Mouse (Mus musculus) ES-Bruce4 (cell line): ENCODE results near the gene Sv2c. TPM values are rescaled to one million over a fixed set of nuclear protein-coding genes. Genes with fewer than 3 reads are reported as not detected.
"Not testable (repeated sequence)": the region's sequence is repeated elsewhere in the genome, so short reads cannot be mapped to it uniquely, and the experiment has no call there.

Experiments used
- H3K27ac ChIP-seq: 2 replicates; pipeline ENCODE4 v1.5.1; 2012; ENCODE audit warnings: low read length, inconsistent platforms; ENCODE audit not compliant: insufficient read depth
- H3K27me3 ChIP-seq: 2 replicates; pipeline ENCODE4 v1.6.1; 2012; ENCODE audit warnings: mild to moderate bottlenecking, low read length, inconsistent platforms; ENCODE audit not compliant: control insufficient read depth, poor library complexity, insufficient read depth, severe bottlenecking
- H3K36me3 ChIP-seq: 2 replicates; pipeline ENCODE4 v1.6.1; 2012; ENCODE audit warnings: inconsistent platforms, mild to moderate bottlenecking, low read length, moderate library complexity; ENCODE audit not compliant: control insufficient read depth, poor library complexity, insufficient read depth, severe bottlenecking
- H3K4me1 ChIP-seq: one replicate; pipeline ENCODE4 v1.8.1; 2011; ENCODE audit warnings: low read length; ENCODE audit not compliant: control insufficient read depth, insufficient read depth
- H3K4me3 ChIP-seq: 2 replicates; pipeline ENCODE4 v1.5.1; 2011; ENCODE audit warnings: low read depth, mild to moderate bottlenecking, low read length
- H3K9ac ChIP-seq: 2 replicates; pipeline ENCODE4 v1.6.1; 2012; ENCODE audit warnings: low read depth, mild to moderate bottlenecking, inconsistent platforms; ENCODE audit not compliant: poor library complexity, severe bottlenecking
- H3K9me3 ChIP-seq: replicated peaks from 2 replicates; pipeline ENCODE4 v1.6.1; 2012; ENCODE audit warnings: mild to moderate bottlenecking, low read length, inconsistent platforms; ENCODE audit not compliant: control insufficient read depth, poor library complexity, insufficient read depth, severe bottlenecking
- CTCF ChIP-seq: IDR thresholded peaks from one replicate; pipeline ENCODE4 v1.8.1; 2011; ENCODE audit warnings: low read depth, low read length
- EP300 ChIP-seq: IDR thresholded peaks from 2 replicates; pipeline ENCODE4 v1.6.1; 2011; ENCODE audit warnings: low read depth, low read length; ENCODE audit not compliant: insufficient read depth
- POLR2A ChIP-seq: IDR thresholded peaks from one replicate; pipeline ENCODE4 v1.8.1; 2011; ENCODE audit warnings: low read length; ENCODE audit not compliant: insufficient read depth
- polyA plus RNA-seq: library from polyadenylated mRNA; stranded (reverse); fragments of >200 nt; gene quantifications from 2 replicates; pipeline ENCODE4 v1.2.4, GENCODE M21; 2011; ENCODE audit warnings: low read depth; ENCODE audit not compliant: missing spikeins, insufficient read depth, insufficient read length

Sv2c gene
- polyA plus RNA-seq, 1 experiment = 0.19 TPM

- Histone ChIP-seq H3K4me1 (no peaks in the 10 kb centered on the region), H3K9ac (no peak overlapping the region), H3K9me3 (no peaks in the 10 kb centered on the region), H3K36me3 (no peaks in the 10 kb centered on the region), H3K27ac (no peak overlapping the region), H3K27me3 (no peaks in the 10 kb centered on the region), H3K4me3 (no peak overlapping the region)
- TF ChIP-seq POLR2A = no peak
- TF ChIP-seq EP300 = no peak
- no peak for TF ChIP-seq CTCF
These were observed 46.6 kb downstream of the Sv2c start for GRCm38 (mm10) chr13:96085581-96086302.

GRCm38 (mm10) chr13:96081754-96082153 is 50.6 kb downstream of the Sv2c start, which contains the start of gene Gm17190:
Gm17190 (plus strand) TSS chr13:96082054.
- H3K9me3 ChIP-seq, H3K4me3 ChIP-seq, H3K27ac ChIP-seq, H3K27me3 ChIP-seq, H3K36me3 ChIP-seq, H3K4me1 ChIP-seq, H3K9ac ChIP-seq: not testable (repeated sequence)

- H3K27ac ChIP-seq, H3K4me1 ChIP-seq, H3K27me3 ChIP-seq, H3K9ac ChIP-seq, H3K9me3 ChIP-seq, H3K4me3 ChIP-seq, H3K36me3 ChIP-seq: not testable (repeated sequence)
These were observed 51.1 kb downstream of the Sv2c start, which contains the start of gene Gm20075 for GRCm38 (mm10) chr13:96081276-96081675. Gm20075 (minus strand) TSS chr13:96081376.

GRCm38 (mm10) chr13:96073555-96073954 is 58.8 kb downstream of the Sv2c start:
- Histone ChIP-seq H3K36me3 (no peaks in the 10 kb centered on the region), H3K4me1 (no peaks in the 10 kb centered on the region), H3K9me3 (no peaks in the 10 kb centered on the region), H3K27me3 (no peaks in the 10 kb centered on the region), H3K9ac (no peak overlapping the region), H3K27ac (no peak overlapping the region), H3K4me3 (no peak overlapping the region)
- TF ChIP-seq CTCF (no peak), EP300 (no peak), POLR2A (no peak)

- no peak for TF ChIP-seq EP300
- TF ChIP-seq CTCF = no peak
- no peak for TF ChIP-seq POLR2A
- Histone ChIP-seq H3K9ac (no peak overlapping the region), H3K27ac (no peak overlapping the region), H3K36me3 (no peaks in the 10 kb centered on the region), H3K4me1 (no peaks in the 10 kb centered on the region), H3K27me3 (no peaks in the 10 kb centered on the region), H3K4me3 (no peak overlapping the region), H3K9me3 (no peaks in the 10 kb centered on the region)
These were observed 79.6 kb downstream of the Sv2c start for GRCm38 (mm10) chr13:96052755-96053154.

GRCm38 (mm10) chr13:96045396-96045795 is 87.0 kb downstream of the Sv2c start:
- TF ChIP-seq POLR2A (no peak), CTCF (no peak), EP300 (no peak)

More at GRCm38 (mm10) chr13:96045396-96045795, 87.0 kb downstream of the Sv2c start:
- Histone ChIP-seq H3K9me3 (no peaks in the 10 kb centered on the region), H3K27ac (no peak overlapping the region), H3K27me3 (no peaks in the 10 kb centered on the region), H3K4me1 (no peaks in the 10 kb centered on the region), H3K9ac (no peak overlapping the region), H3K36me3 (no peaks in the 10 kb centered on the region), H3K4me3 (no peak overlapping the region)
